Mouse (Mus musculus) forebrain, embryonic 11.5 days (tissue): Measurements from ENCODE around the gene A530032D15Rik. TPM values are rescaled to one million over a fixed set of nuclear protein-coding genes. Genes with fewer than 3 reads are reported as not detected.
"Not testable (repeated sequence)": the region's sequence is repeated elsewhere in the genome, so short reads cannot be mapped to it uniquely, and the experiment has no call there.

Experiments
- ATAC-seq: fragments of 200-750 bp; cut with Nextera tagmentation; replicated peaks from 2 replicates; pipeline ENCODE4 v1.8.0; 2017; ENCODE audit warnings: moderate TSS enrichment; ENCODE audit not compliant: low FRiP score
- DNase-seq: peaks from one replicate; pipeline ENCODE4 v3.0.0-alpha.2; 2017; ENCODE audit warnings: low spot score
- H3K27ac ChIP-seq: fragments of 300-500 bp; sonication (generic); 2 replicates; pipeline ENCODE4 v1.5.1; 2014; ENCODE audit warnings: low read depth, low read length
- H3K27me3 ChIP-seq: fragments of 300-500 bp; sonication (generic); 2 replicates; pipeline ENCODE4 v1.6.1; 2014; ENCODE audit warnings: mild to moderate bottlenecking, low read length, mixed read lengths; ENCODE audit not compliant: control insufficient read depth, insufficient read depth
- H3K36me3 ChIP-seq: fragments of 300-500 bp; sonication (generic); 2 replicates; pipeline ENCODE4 v1.6.1; 2014; ENCODE audit warnings: mild to moderate bottlenecking, low read length, moderate library complexity, mixed read lengths; ENCODE audit not compliant: control insufficient read depth, insufficient read depth
- H3K4me1 ChIP-seq: fragments of 300-500 bp; sonication (generic); replicated peaks from 2 replicates; pipeline ENCODE4 v1.6.1; 2014; ENCODE audit warnings: low read length, mixed read lengths; ENCODE audit not compliant: control insufficient read depth, insufficient read depth
- H3K4me2 ChIP-seq: fragments of 300-500 bp; sonication (generic); 2 replicates; pipeline ENCODE4 v1.6.1; 2014; ENCODE audit warnings: low read depth, mild to moderate bottlenecking, low read length, moderate library complexity, mixed read lengths; ENCODE audit not compliant: severe bottlenecking
- H3K4me3 ChIP-seq: fragments of 300-500 bp; sonication (generic); 2 replicates; pipeline ENCODE4 v1.5.1; 2014; ENCODE audit warnings: low read depth, low read length
- H3K9ac ChIP-seq: fragments of 300-500 bp; sonication (generic); 2 replicates; pipeline ENCODE4 v1.6.1; 2014; ENCODE audit warnings: low read length
- H3K9me3 ChIP-seq: fragments of 300-500 bp; sonication (generic); 2 replicates; pipeline ENCODE4 v1.6.1; 2016; ENCODE audit warnings: low read length, mixed read lengths; ENCODE audit not compliant: control insufficient read depth
- WGBS: fragments of 180-500 bp; shearing (Covaris S2); extraction: QIAGEN DNeasy Blood & Tissue Kit; methylation state at CpG from one replicate; pipeline ENCODE4 v1.1.7; 2014; 5-methylcytosine and 5-hydroxymethylcytosine counted together
- polyA plus RNA-seq: library from polyadenylated mRNA; unstranded; fragments of >200 nt; fragmentation: Nextera tagmentation; extraction: Ambion mirVana; gene quantifications from 2 replicates; pipeline ENCODE4 v1.2.1, GENCODE M21; 2014

The A530032D15Rik gene
- polyA plus RNA-seq, 1 experiment from 2014 or later: not detected

- not testable (repeated sequence) for DNase-seq, H3K36me3 ChIP-seq, H3K4me3 ChIP-seq, ATAC-seq, H3K4me2 ChIP-seq, H3K9ac ChIP-seq, H3K4me1 ChIP-seq, H3K27me3 ChIP-seq, H3K9me3 ChIP-seq, H3K27ac ChIP-seq
- WGBS: 88% methylated on average over 7 of the region's 7 CpGs
Observed at GRCm38 (mm10) chr1:85112266-85112665, 2.6 kb upstream of the A530032D15Rik start.

- not testable (repeated sequence) for H3K9ac ChIP-seq, H3K36me3 ChIP-seq, H3K4me3 ChIP-seq, H3K27ac ChIP-seq, H3K4me1 ChIP-seq, H3K9me3 ChIP-seq, H3K4me2 ChIP-seq, ATAC-seq, H3K27me3 ChIP-seq
- DNase-seq: peak; percentile 16
- 74% methylated on average over 9 of the region's 10 CpGs for WGBS
Observed at GRCm38 (mm10) chr1:85111572-85111971, 1.9 kb upstream of the A530032D15Rik start.

GRCm38 (mm10) chr1:85110876-85111275 lies 1.2 kb upstream of the A530032D15Rik start:
- H3K4me3 ChIP-seq, ATAC-seq, H3K27ac ChIP-seq, H3K4me2 ChIP-seq, H3K36me3 ChIP-seq, H3K27me3 ChIP-seq, H3K4me1 ChIP-seq, H3K9me3 ChIP-seq, H3K9ac ChIP-seq, DNase-seq: not testable (repeated sequence)
- WGBS: 81% methylated on average over 2 of the region's 3 CpGs

- H3K4me3 ChIP-seq: not testable (repeated sequence)
Observed at GRCm38 (mm10) chr1:85106013-85106412, 3.6 kb downstream of the A530032D15Rik start.

GRCm38 (mm10) chr1:85105336-85105735 lies 4.3 kb downstream of the A530032D15Rik start:
- H3K27ac ChIP-seq, H3K4me3 ChIP-seq, H3K9me3 ChIP-seq, H3K4me1 ChIP-seq, H3K36me3 ChIP-seq, ATAC-seq, H3K9ac ChIP-seq, DNase-seq, H3K4me2 ChIP-seq, H3K27me3 ChIP-seq: not testable (repeated sequence)
- WGBS: 76% methylated on average over 4 of the region's 4 CpGs

More at GRCm38 (mm10) chr1:85106013-85106412, 3.6 kb downstream of the A530032D15Rik start:
- not testable (repeated sequence) for H3K27ac ChIP-seq, H3K9ac ChIP-seq, H3K9me3 ChIP-seq, DNase-seq, H3K36me3 ChIP-seq, ATAC-seq, H3K4me2 ChIP-seq, H3K4me1 ChIP-seq, H3K27me3 ChIP-seq
- WGBS: 76% methylated on average over 5 of the region's 6 CpGs

GRCm38 (mm10) chr1:85101754-85102153 lies 7.9 kb downstream of the A530032D15Rik start:
- H3K27me3 ChIP-seq, H3K4me2 ChIP-seq, H3K4me1 ChIP-seq, H3K9ac ChIP-seq, H3K36me3 ChIP-seq, H3K27ac ChIP-seq, DNase-seq, H3K4me3 ChIP-seq, H3K9me3 ChIP-seq, ATAC-seq: not testable (repeated sequence)
- 87% methylated on average over 4 of the region's 4 CpGs for WGBS

GRCm38 (mm10) chr1:85099864-85100263 lies 9.8 kb downstream of the A530032D15Rik start, which contains the start of gene Gm10553:
Gm10553 (plus strand) TSS chr1:85100164.
- not testable (repeated sequence) for H3K4me2 ChIP-seq, H3K36me3 ChIP-seq, H3K27ac ChIP-seq, H3K27me3 ChIP-seq, H3K4me3 ChIP-seq, H3K9ac ChIP-seq, ATAC-seq, DNase-seq, H3K9me3 ChIP-seq, H3K4me1 ChIP-seq
- 75% methylated on average over 1 of the region's 1 CpGs for WGBS

GRCm38 (mm10) chr1:85099081-85099480 lies 10.6 kb downstream of the A530032D15Rik start:
- not testable (repeated sequence) for ATAC-seq, H3K9me3 ChIP-seq, DNase-seq, H3K27ac ChIP-seq, H3K4me1 ChIP-seq, H3K4me3 ChIP-seq, H3K9ac ChIP-seq, H3K27me3 ChIP-seq, H3K36me3 ChIP-seq, H3K4me2 ChIP-seq
- WGBS: 86% methylated on average over 5 of the region's 7 CpGs

GRCm38 (mm10) chr1:85093011-85093572 lies 16.6 kb downstream of the A530032D15Rik start:
- not testable (repeated sequence) for DNase-seq, H3K36me3 ChIP-seq, H3K27me3 ChIP-seq, H3K9ac ChIP-seq, H3K27ac ChIP-seq, ATAC-seq, H3K4me1 ChIP-seq, H3K4me3 ChIP-seq, H3K9me3 ChIP-seq, H3K4me2 ChIP-seq
- WGBS: 83% methylated on average over 6 of the region's 7 CpGs
